Mouse (Mus musculus) forebrain, embryonic 15.5 days (tissue): ENCODE measurements at regions not wholly inside any gene's neighbourhood (a gene's known extent, or its start where the extent isn't known, plus 50 kb on each side); places are given as distances from the start of the nearest gene placed in this dataset.

Experiments
- ATAC-seq: fragments of 200-750 bp; cut with Nextera tagmentation; replicated peaks from 2 replicates; pipeline ENCODE4 v1.8.0; 2017; ENCODE audit warnings: mild to moderate bottlenecking, moderate TSS enrichment, moderate library complexity
- H3K27ac ChIP-seq: fragments of 300-500 bp; sonication (generic); replicated peaks from 2 replicates; pipeline ENCODE4 v1.5.1; 2015; ENCODE audit warnings: mild to moderate bottlenecking, inconsistent platforms
- H3K27me3 ChIP-seq: fragments of 300-500 bp; sonication (generic); 2 replicates; pipeline ENCODE4 v1.6.1; 2015; ENCODE audit warnings: inconsistent platforms
- H3K36me3 ChIP-seq: fragments of 300-500 bp; sonication (generic); 2 replicates; pipeline ENCODE4 v1.6.1; 2015; ENCODE audit warnings: mild to moderate bottlenecking, inconsistent platforms
- H3K4me1 ChIP-seq: fragments of 300-500 bp; sonication (generic); 2 replicates; pipeline ENCODE4 v1.6.1; 2015; ENCODE audit warnings: inconsistent platforms
- H3K4me2 ChIP-seq: fragments of 300-500 bp; sonication (generic); replicated peaks from 2 replicates; pipeline ENCODE4 v1.6.1; 2015; ENCODE audit warnings: mild to moderate bottlenecking, inconsistent platforms
- H3K4me3 ChIP-seq: fragments of 300-500 bp; sonication (generic); 2 replicates; pipeline ENCODE4 v1.5.1; 2015; ENCODE audit warnings: mild to moderate bottlenecking, inconsistent platforms
- H3K9ac ChIP-seq: fragments of 300-500 bp; sonication (generic); replicated peaks from 2 replicates; pipeline ENCODE4 v1.6.1; 2015; ENCODE audit warnings: mild to moderate bottlenecking, inconsistent platforms
- H3K9me3 ChIP-seq: fragments of 300-500 bp; sonication (generic); 2 replicates; pipeline ENCODE4 v1.6.1; 2016; ENCODE audit warnings: inconsistent platforms
- WGBS: fragments of 180-500 bp; shearing (Covaris S2); methylation state at CpG from one replicate; pipeline ENCODE4 v1.1.7; 2015; ENCODE audit warnings: mixed read lengths; 5-methylcytosine and 5-hydroxymethylcytosine counted together

GRCm38 (mm10) chr12:105936812-105937530 lies 73.1 kb upstream of the Vrk1 start:
- Histone ChIP-seq H3K27me3 (no peaks in the 10 kb centered on the region), H3K9ac (no peak overlapping the region), H3K9me3 (no peaks in the 10 kb centered on the region), H3K36me3 (no peaks in the 10 kb centered on the region), H3K4me1 (peaks cover 25% of the 10 kb centered on the region), H3K4me3 (no peak overlapping the region), H3K4me2 (no peak overlapping the region), H3K27ac (peak overlapping the region; percentile 58)
- ATAC-seq: no peak; the same call in 1 of the 2 replicates
- 78% methylated on average over 18 of the region's 18 CpGs for WGBS

DNA sequence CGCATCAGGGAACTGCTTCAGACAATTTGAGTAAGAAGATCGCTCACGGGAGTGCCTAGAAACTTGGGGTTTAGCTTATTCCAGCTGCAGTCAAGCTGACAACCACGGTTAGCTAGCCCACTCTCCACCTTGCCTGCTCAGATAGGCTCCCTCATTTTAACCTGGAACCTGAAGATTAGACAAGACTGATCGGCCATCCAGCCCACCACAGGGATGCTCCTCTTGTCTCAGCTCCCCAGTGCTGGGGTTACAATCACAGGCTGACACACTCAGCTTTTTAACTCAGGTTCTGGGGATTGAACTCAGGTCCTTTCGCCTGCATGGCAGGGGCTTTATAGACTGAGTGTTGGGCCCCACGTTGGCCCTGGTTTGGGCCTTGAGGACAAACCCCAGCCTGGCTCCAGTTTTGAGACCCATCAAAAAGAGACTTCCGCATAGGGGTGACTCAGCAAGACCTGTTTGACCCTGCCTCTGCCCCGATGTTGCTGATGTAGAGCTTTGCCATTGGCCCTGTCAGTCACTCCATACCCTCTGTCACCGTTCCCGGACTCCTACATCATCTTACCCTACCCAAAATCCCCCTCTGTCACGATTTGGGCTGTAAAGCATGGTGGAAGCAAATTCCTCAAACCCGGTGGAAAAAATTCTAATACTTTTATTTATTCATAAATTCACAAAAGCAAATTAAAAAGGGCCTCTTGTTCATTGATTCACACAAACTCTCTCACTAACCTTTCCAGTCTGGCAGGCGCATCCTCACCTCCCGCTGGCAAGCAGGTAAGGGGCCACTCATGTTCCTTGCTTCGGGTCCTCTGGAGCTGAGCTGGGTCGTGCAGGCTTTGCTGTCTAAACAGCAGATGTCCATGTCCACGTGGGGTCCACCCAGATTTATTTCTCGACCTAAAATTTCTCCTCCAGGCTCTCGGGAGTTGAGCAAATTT lies 67.6 kb upstream of the Vrk1 start:
- no peak overlapping the region for H3K4me3 ChIP-seq
- H3K4me1 ChIP-seq: peaks cover under 1% of the 10 kb centered on the region; the same call in 1 of the 2 replicates
- H3K27ac ChIP-seq: no peak overlapping the region
- no peak overlapping the region for H3K4me2 ChIP-seq
- ATAC-seq: no peak
- H3K27me3 ChIP-seq: no peaks in the 10 kb centered on the region
- H3K9me3 ChIP-seq: no peaks in the 10 kb centered on the region
- H3K36me3 ChIP-seq: no peaks in the 10 kb centered on the region
- no peak overlapping the region for H3K9ac ChIP-seq
- 76% methylated on average over 20 of the region's 20 CpGs for WGBS

GRCm38 (mm10) chr12:105943077-105943433 lies 67.0 kb upstream of the Vrk1 start:
- 93% methylated on average over 8 of the region's 8 CpGs for WGBS
- no peaks in the 10 kb centered on the region for H3K27me3 ChIP-seq

GRCm38 (mm10) chr12:105947332-105947731 lies 62.7 kb upstream of the Vrk1 start:
- 49% methylated on average over 5 of the region's 5 CpGs for WGBS
- no peaks in the 10 kb centered on the region for H3K27me3 ChIP-seq
- H3K27ac ChIP-seq: no peak overlapping the region
- H3K4me3 ChIP-seq: no peak overlapping the region
- no peak overlapping the region for H3K4me2 ChIP-seq
- H3K4me1 ChIP-seq: no peaks in the 10 kb centered on the region
- H3K36me3 ChIP-seq: no peaks in the 10 kb centered on the region
- ATAC-seq: no peak
- no peaks in the 10 kb centered on the region for H3K9me3 ChIP-seq
- H3K9ac ChIP-seq: no peak overlapping the region

More at GRCm38 (mm10) chr12:105943077-105943433, 67.0 kb upstream of the Vrk1 start:
- Histone ChIP-seq H3K4me1 (no peaks in the 10 kb centered on the region), H3K4me3 (no peak overlapping the region), H3K4me2 (no peak overlapping the region), H3K36me3 (no peaks in the 10 kb centered on the region), H3K27ac (no peak overlapping the region), H3K9ac (no peak overlapping the region), H3K9me3 (no peaks in the 10 kb centered on the region)
- ATAC-seq: no peak

GRCm38 (mm10) chr12:105948322-105948721 lies 61.7 kb upstream of the Vrk1 start:
- Histone ChIP-seq H3K27ac (no peak overlapping the region), H3K4me2 (no peak overlapping the region), H3K36me3 (no peaks in the 10 kb centered on the region), H3K9ac (no peak overlapping the region), H3K9me3 (no peaks in the 10 kb centered on the region), H3K27me3 (no peaks in the 10 kb centered on the region), H3K4me3 (no peak overlapping the region), H3K4me1 (no peaks in the 10 kb centered on the region)
- 86% methylated on average over 2 of the region's 2 CpGs for WGBS
- no peak for ATAC-seq

GRCm38 (mm10) chr12:105955764-105956290 lies 54.2 kb upstream of the Vrk1 start:
- no peak overlapping the region for H3K9ac ChIP-seq
- H3K9me3 ChIP-seq: no peaks in the 10 kb centered on the region
- 11% methylated on average over 1 of the region's 1 CpGs for WGBS
- H3K27ac ChIP-seq: peak overlapping the region; percentile 75
- H3K4me2 ChIP-seq: no peak overlapping the region
- H3K27me3 ChIP-seq: no peaks in the 10 kb centered on the region
- H3K4me1 ChIP-seq: peaks cover 47% of the 10 kb centered on the region
- ATAC-seq: peak; percentile 61
- H3K4me3 ChIP-seq: no peak overlapping the region
- no peaks in the 10 kb centered on the region for H3K36me3 ChIP-seq

GRCm38 (mm10) chr12:105959756-105960155 lies 50.3 kb upstream of the Vrk1 start:
- ATAC-seq: no peak
- Histone ChIP-seq H3K9me3 (no peaks in the 10 kb centered on the region), H3K9ac (no peak overlapping the region; the same call in 1 of the 2 replicates), H3K4me1 (peaks cover 76% of the 10 kb centered on the region), H3K27me3 (no peaks in the 10 kb centered on the region), H3K4me3 (no peak overlapping the region), H3K4me2 (no peak overlapping the region), H3K36me3 (no peaks in the 10 kb centered on the region), H3K27ac (peak overlapping the region; percentile 97)
- WGBS: 13% methylated on average over 7 of the region's 7 CpGs
